Mouse (Mus musculus) brain, adult 2 months (tissue): ENCODE measurements around the gene Garem2.
"Not testable (repeated sequence)": the region's sequence is repeated elsewhere in the genome, so short reads cannot be mapped to it uniquely, and the experiment has no call there.

Source experiments
- DNase-seq: peaks from one replicate; pipeline ENCODE4 v3.0.0; 2011; ENCODE audit warnings: low read depth, low spot score

Garem2 gene

GRCm38 (mm10) chr5:30104841-30105667, at the start of gene Garem2:
Garem2 (plus strand) TSS chr5:30105161.
- DNase-seq: no peak

- DNase-seq: no peak
These were observed 46.7 kb upstream of the Garem2 start for GRCm38 (mm10) chr5:30058216-30058731.

GRCm38 (mm10) chr5:30059607-30060006, 45.4 kb upstream of the Garem2 start:
- not testable (repeated sequence) for DNase-seq

- no peak for DNase-seq
These were observed 37.2 kb upstream of the Garem2 start for GRCm38 (mm10) chr5:30067726-30068125.

GRCm38 (mm10) chr5:30071677-30072076, 33.3 kb upstream of the Garem2 start:
- no peak for DNase-seq

- DNase-seq: no peak
These were observed 32.6 kb upstream of the Garem2 start for GRCm38 (mm10) chr5:30072377-30072776.

- peak; percentile 81 for DNase-seq
These were observed 31.8 kb upstream of the Garem2 start, which contains the start of gene Tyms for GRCm38 (mm10) chr5:30072825-30073821. Tyms (minus strand) TSS chr5:30073617.

GRCm38 (mm10) chr5:30092701-30093100, 12.3 kb upstream of the Garem2 start:
- DNase-seq: no peak

GRCm38 (mm10) chr5:30094399-30094798, 10.6 kb upstream of the Garem2 start:
- DNase-seq: no peak

GRCm38 (mm10) chr5:30095731-30096130, 9.2 kb upstream of the Garem2 start:
- DNase-seq: peak; percentile 87

GRCm38 (mm10) chr5:30098260-30098659, 6.7 kb upstream of the Garem2 start:
- DNase-seq: no peak

- DNase-seq: no peak
These were observed 1.6 kb upstream of the Garem2 start for GRCm38 (mm10) chr5:30103340-30103739.

GRCm38 (mm10) chr5:30104339-30104738, 622 bp upstream of the Garem2 start:
- peak; percentile 65 for DNase-seq

GRCm38 (mm10) chr5:30105668-30106300, 823 bp downstream of the Garem2 start, which contains the start of gene 3110082J24Rik:
3110082J24Rik (minus strand) TSS chr5:30106086.
- peak; percentile 23 for DNase-seq

- no peak for DNase-seq
These were observed 1.8 kb downstream of the Garem2 start for GRCm38 (mm10) chr5:30106756-30107155.

GRCm38 (mm10) chr5:30107186-30107585, 2.2 kb downstream of the Garem2 start:
- no peak for DNase-seq

- DNase-seq: no peak
These were observed 2.7 kb downstream of the Garem2 start for GRCm38 (mm10) chr5:30107611-30108041.

- DNase-seq: no peak
These were observed 3.3 kb downstream of the Garem2 start for GRCm38 (mm10) chr5:30108233-30108632.

GRCm38 (mm10) chr5:30109899-30110298, 4.9 kb downstream of the Garem2 start:
- DNase-seq: no peak

- DNase-seq: no peak
These were observed 5.6 kb downstream of the Garem2 start for GRCm38 (mm10) chr5:30110371-30111060.

GRCm38 (mm10) chr5:30111126-30111525, 6.2 kb downstream of the Garem2 start:
- DNase-seq: no peak
